Mouse (Mus musculus) kidney, adult 2 months (tissue): ENCODE data around the gene Rnf41. TPM values are rescaled to one million over a fixed set of nuclear protein-coding genes. Genes with fewer than 3 reads are reported as not detected.

Source experiments
- DNase-seq: peaks from one replicate; pipeline ENCODE4 v3.0.0; 2021
- H3K27ac ChIP-seq: fragments of 200-500 bp; 2 replicates; pipeline ENCODE4 v1.5.1; 2012; ENCODE audit warnings: low read depth, low read length, control low read depth, inconsistent platforms; ENCODE audit not compliant: insufficient read depth
- H3K27me3 ChIP-seq: fragments of 200-500 bp; replicated peaks from 2 replicates; pipeline ENCODE4 v1.6.1; 2012; ENCODE audit warnings: mild to moderate bottlenecking, moderate library complexity, low read length, inconsistent platforms; ENCODE audit not compliant: control insufficient read depth, insufficient read depth
- H3K36me3 ChIP-seq: fragments of 200-500 bp; 2 replicates; pipeline ENCODE4 v1.6.1; 2012; ENCODE audit warnings: mild to moderate bottlenecking, moderate library complexity, low read length, inconsistent platforms; ENCODE audit not compliant: control insufficient read depth, insufficient read depth
- H3K4me1 ChIP-seq: fragments of 200-500 bp; 2 replicates; pipeline ENCODE4 v1.6.1; 2011; ENCODE audit warnings: low read length; ENCODE audit not compliant: control insufficient read depth, insufficient read depth
- H3K4me3 ChIP-seq: fragments of 200-500 bp; 2 replicates; pipeline ENCODE4 v1.5.1; 2011; ENCODE audit warnings: mild to moderate bottlenecking, low read depth, low read length, control low read depth; ENCODE audit not compliant: insufficient read depth
- CTCF ChIP-seq: fragments of 200-500 bp; conservative IDR thresholded peaks from 2 replicates; pipeline ENCODE4 v1.5.1; 2011; ENCODE audit warnings: low read depth, mild to moderate bottlenecking, control low read depth, low read length, moderate library complexity, mixed read lengths; ENCODE audit not compliant: insufficient read depth, insufficient read length
- POLR2A ChIP-seq: fragments of 200-500 bp; IDR thresholded peaks from one replicate; pipeline ENCODE4 v1.6.1; 2011; ENCODE audit warnings: low read depth, low read length, control low read depth
- WGBS: fragments of 180-500 bp; shearing (Covaris S2); methylation state at CpG from one replicate; pipeline ENCODE4 v1.1.7; 2018; 5-methylcytosine and 5-hydroxymethylcytosine counted together
- polyA plus RNA-seq: library from polyadenylated mRNA; depleted of rRNA; stranded (reverse); fragments of >200 nt; gene quantifications from 2 replicates; pipeline ENCODE4 v1.2.3, GENCODE M21; 2012

Rnf41 gene
- polyA plus RNA-seq, 1 experiment: 19.6 TPM

DNA sequence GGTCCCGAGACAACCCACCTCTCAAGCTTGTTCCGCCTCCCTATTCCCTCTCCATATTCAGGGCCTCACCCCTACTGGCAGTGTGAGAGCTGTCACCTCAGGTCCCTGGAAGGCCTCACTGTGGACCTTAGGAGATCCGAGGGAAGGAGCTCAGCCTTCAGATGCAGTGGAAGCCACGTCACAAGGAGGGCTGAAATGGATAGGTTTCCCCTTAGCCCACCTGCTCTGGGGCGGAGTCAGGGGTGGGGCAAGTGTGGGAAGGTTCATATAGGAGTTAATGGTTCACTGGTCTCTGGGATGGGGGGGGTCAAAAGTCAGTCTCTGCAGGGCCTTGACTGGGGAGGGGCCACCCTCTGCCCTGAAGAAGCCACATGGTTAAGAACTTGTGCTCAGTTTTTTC is 11.1 kb upstream of the Rnf41 start:
- Histone ChIP-seq H3K4me3 (no peak overlapping the region), H3K4me1 (no peaks in the 10 kb centered on the region; the same call in 1 of the 2 replicates)

DNA sequence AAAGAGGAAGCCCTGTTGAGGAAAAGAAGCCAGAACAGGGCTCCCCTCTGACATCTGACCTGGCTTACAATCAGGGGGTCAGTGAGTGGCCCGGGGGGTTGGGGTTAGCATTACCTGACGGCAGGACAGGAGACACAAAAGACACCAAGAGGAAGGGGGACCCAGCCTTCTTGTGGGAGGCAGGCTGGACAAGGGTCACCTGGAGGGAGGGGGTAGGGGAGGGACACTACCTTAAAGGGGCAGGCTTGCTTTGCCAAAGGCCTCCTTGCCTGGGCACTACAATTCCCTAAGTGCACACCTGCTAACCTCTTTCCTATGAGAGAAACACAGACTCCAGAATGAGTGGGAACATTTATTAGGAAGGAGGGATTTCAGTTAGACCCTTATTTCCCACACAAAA is 10.4 kb upstream of the Rnf41 start, which contains the start of gene Slc39a5:
Gene Slc39a5 (minus strand): TSS at position 174 of the 400 bp plus-strand sequence.
- TF ChIP-seq CTCF: no peak
- TF ChIP-seq POLR2A: no peak
- Histone ChIP-seq H3K27me3 (no peaks in the 10 kb centered on the region), H3K27ac (no peak within 1 kb of the TSS), H3K4me1 (no peaks in the 10 kb centered on the region; the same call in 1 of the 2 replicates), H3K36me3 (no peaks in the 10 kb centered on the region), H3K4me3 (peak within 1 kb of the TSS; percentile 44)
- WGBS: 28% methylated on average over 2 of the region's 2 CpGs
- peak; percentile 57 for DNase-seq

More for the DNA sequence above, 11.1 kb upstream of the Rnf41 start:
- Histone ChIP-seq H3K27me3 (no peaks in the 10 kb centered on the region), H3K36me3 (no peaks in the 10 kb centered on the region), H3K27ac (no peak overlapping the region)
- 40% methylated on average over 5 of the region's 5 CpGs for WGBS
- peak; percentile 69 for DNase-seq
- TF ChIP-seq POLR2A: no peak

DNA sequence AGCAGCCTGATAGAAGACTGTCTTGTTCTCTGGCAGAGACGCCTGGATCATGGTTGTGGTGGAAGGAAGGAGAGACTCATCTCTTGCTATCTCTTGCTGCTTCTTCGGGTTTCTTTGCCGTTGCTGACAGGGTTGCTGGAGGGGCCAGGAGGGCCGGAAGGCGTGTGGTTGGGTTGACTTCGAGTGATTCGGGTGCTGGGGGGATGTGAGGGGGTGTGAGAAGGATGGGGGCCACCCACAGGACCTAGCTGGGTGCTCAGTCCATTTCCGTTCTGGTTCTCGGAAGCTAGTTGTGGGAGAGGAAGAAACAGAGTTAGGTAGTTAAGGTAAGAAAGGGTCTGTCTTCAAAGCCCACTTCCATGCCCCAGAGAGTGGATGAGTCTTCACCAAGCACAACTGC is 9.8 kb upstream of the Rnf41 start:
- WGBS: 79% methylated on average over 9 of the region's 9 CpGs
- Histone ChIP-seq H3K27ac (no peak overlapping the region), H3K27me3 (no peaks in the 10 kb centered on the region), H3K4me3 (no peak overlapping the region), H3K4me1 (no peaks in the 10 kb centered on the region; the same call in 1 of the 2 replicates), H3K36me3 (no peaks in the 10 kb centered on the region)
- TF ChIP-seq POLR2A (no peak), CTCF (no peak)
- no peak for DNase-seq

- Histone ChIP-seq H3K4me3 (no peak overlapping the region), H3K4me1 (0 out of 2 replicates have a peak, but pooled peaks cover 5% of the 10 kb centered on the region), H3K36me3 (no peaks in the 10 kb centered on the region), H3K27ac (no peak overlapping the region), H3K27me3 (no peaks in the 10 kb centered on the region)
- TF ChIP-seq POLR2A (no peak), CTCF (no peak)
- 88% methylated on average over 7 of the region's 7 CpGs for WGBS
- no peak for DNase-seq
Measured at GRCm38 (mm10) chr10:128403931-128404330, 7.5 kb upstream of the Rnf41 start.

GRCm38 (mm10) chr10:128408591-128409535 is 2.6 kb upstream of the Rnf41 start:
- DNase-seq: peak; percentile 29
- H3K27me3 ChIP-seq: no peaks in the 10 kb centered on the region
- 14% methylated on average over 35 of the region's 35 CpGs for WGBS

GRCm38 (mm10) chr10:128409692-128410559 is 1.5 kb upstream of the Rnf41 start:
- no peak for TF ChIP-seq POLR2A
- peak; percentile 62 for TF ChIP-seq CTCF
- H3K4me3 ChIP-seq: peak overlapping the region; percentile 94
- no peaks in the 10 kb centered on the region for H3K27me3 ChIP-seq
- H3K36me3 ChIP-seq: no peaks in the 10 kb centered on the region
- 3% methylated on average over 36 of the region's 36 CpGs for WGBS
- H3K4me1 ChIP-seq: peaks cover 13% of the 10 kb centered on the region
- peak; percentile 99 for DNase-seq
- H3K27ac ChIP-seq: peak overlapping the region; percentile 84

More at GRCm38 (mm10) chr10:128408591-128409535, 2.6 kb upstream of the Rnf41 start:
- Histone ChIP-seq H3K4me3 (peak overlapping the region; percentile 94), H3K36me3 (no peaks in the 10 kb centered on the region), H3K4me1 (peaks cover 13% of the 10 kb centered on the region), H3K27ac (peak overlapping the region; percentile 18; the same call in 1 of the 2 replicates)
- TF ChIP-seq CTCF (no peak), POLR2A (no peak)

DNA sequence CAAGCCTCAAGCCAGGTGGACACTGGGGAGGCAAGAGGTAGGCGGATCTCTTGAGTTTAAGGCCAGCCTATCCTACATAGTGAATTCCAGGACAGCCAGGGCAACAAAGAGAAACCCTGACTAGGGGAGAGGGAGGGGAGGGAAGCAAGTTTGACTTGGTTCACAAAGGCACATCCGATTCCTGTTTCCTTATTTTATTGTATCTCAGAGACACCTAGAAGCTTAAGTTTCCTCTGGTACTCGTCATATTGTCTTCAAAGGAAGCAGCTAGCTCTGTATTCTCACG is 954 bp upstream of the Rnf41 start:
- no peaks in the 10 kb centered on the region for H3K27me3 ChIP-seq
- 11% methylated on average over 4 of the region's 4 CpGs for WGBS
- H3K36me3 ChIP-seq: no peaks in the 10 kb centered on the region
- H3K4me1 ChIP-seq: peaks cover 13% of the 10 kb centered on the region
- H3K4me3 ChIP-seq: peak overlapping the region; percentile 47
- H3K27ac ChIP-seq: peak overlapping the region; percentile 84
- TF ChIP-seq CTCF (no peak), POLR2A (no peak)
- peak; percentile 36 for DNase-seq
